Mouse (Mus musculus): ENCODE measurements around the gene Ephb2.

Ephb2 gene

GRCm38 (mm10) chr4:136801463-136801862 lies 34.3 kb downstream of the Ephb2 start:
- DNase-seq (ENCODE audit: low read depth, low spot score), result no peak

- no peak for DNase-seq (ENCODE audit: low read depth, low spot score)
Observed at GRCm38 (mm10) chr4:136800366-136800765, 35.4 kb downstream of the Ephb2 start.

- no peak for DNase-seq (ENCODE audit: low read depth, low spot score)
Observed at GRCm38 (mm10) chr4:136797677-136798569, 37.9 kb downstream of the Ephb2 start.

GRCm38 (mm10) chr4:136793320-136793719 lies 42.5 kb downstream of the Ephb2 start:
- no peak for DNase-seq (ENCODE audit: low read depth, low spot score)

- no peak for DNase-seq (ENCODE audit: low read depth, low spot score)
Observed at GRCm38 (mm10) chr4:136789821-136790220, 46.0 kb downstream of the Ephb2 start.

GRCm38 (mm10) chr4:136787357-136787756 lies 48.4 kb downstream of the Ephb2 start:
- no peak for DNase-seq (ENCODE audit: low read depth, low spot score)

- DNase-seq (ENCODE audit: low read depth, low spot score), result no peak
Observed at GRCm38 (mm10) chr4:136786453-136787276, 49.1 kb downstream of the Ephb2 start.

- no peak for DNase-seq (ENCODE audit: low read depth, low spot score)
Observed at GRCm38 (mm10) chr4:136783552-136784150, 52.1 kb downstream of the Ephb2 start.

GRCm38 (mm10) chr4:136782579-136782925 lies 53.2 kb downstream of the Ephb2 start:
- DNase-seq (ENCODE audit: low read depth, low spot score), result no peak

- no peak for DNase-seq (ENCODE audit: low read depth, low spot score)
Observed at GRCm38 (mm10) chr4:136781868-136782578, 53.8 kb downstream of the Ephb2 start.

- DNase-seq (ENCODE audit: low read depth, low spot score), result no peak
Observed at GRCm38 (mm10) chr4:136780201-136780895, 55.4 kb downstream of the Ephb2 start.

- DNase-seq (ENCODE audit: low read depth, low spot score), result no peak
Observed at GRCm38 (mm10) chr4:136779156-136779555, 56.6 kb downstream of the Ephb2 start.

- no peak for DNase-seq (ENCODE audit: low read depth, low spot score)
Observed at GRCm38 (mm10) chr4:136776471-136776892, 59.3 kb downstream of the Ephb2 start.

GRCm38 (mm10) chr4:136775903-136776302 lies 59.9 kb downstream of the Ephb2 start:
- DNase-seq (ENCODE audit: low read depth, low spot score), result no peak

GRCm38 (mm10) chr4:136774201-136774600 lies 61.6 kb downstream of the Ephb2 start:
- no peak for DNase-seq (ENCODE audit: low read depth, low spot score)

- DNase-seq (ENCODE audit: low read depth, low spot score), result no peak
Observed at GRCm38 (mm10) chr4:136772952-136773584, 62.7 kb downstream of the Ephb2 start.

GRCm38 (mm10) chr4:136772318-136772717 lies 63.5 kb downstream of the Ephb2 start:
- DNase-seq (ENCODE audit: low read depth, low spot score), result no peak

GRCm38 (mm10) chr4:136770718-136771117 lies 65.1 kb downstream of the Ephb2 start:
- DNase-seq (ENCODE audit: low read depth, low spot score), result no peak

GRCm38 (mm10) chr4:136768499-136768898 lies 67.3 kb downstream of the Ephb2 start:
- no peak for DNase-seq (ENCODE audit: low read depth, low spot score)

GRCm38 (mm10) chr4:136765080-136765479 lies 70.7 kb downstream of the Ephb2 start:
- no peak for DNase-seq (ENCODE audit: low read depth, low spot score)

Measured in CD4-positive helper T cell, adult 2 months (primary cell).